Mouse (Mus musculus): ENCODE data around the gene Krt17. TPM values are rescaled to one million over a fixed set of nuclear protein-coding genes. Genes with fewer than 3 reads are reported as not detected.
"Not testable (repeated sequence)": the region's sequence is repeated elsewhere in the genome, so short reads cannot be mapped to it uniquely, and the experiment has no call there.

Gene Krt17
- polyA plus RNA-seq, 1 experiment from 2014 or later, result 161 TPM

DNA sequence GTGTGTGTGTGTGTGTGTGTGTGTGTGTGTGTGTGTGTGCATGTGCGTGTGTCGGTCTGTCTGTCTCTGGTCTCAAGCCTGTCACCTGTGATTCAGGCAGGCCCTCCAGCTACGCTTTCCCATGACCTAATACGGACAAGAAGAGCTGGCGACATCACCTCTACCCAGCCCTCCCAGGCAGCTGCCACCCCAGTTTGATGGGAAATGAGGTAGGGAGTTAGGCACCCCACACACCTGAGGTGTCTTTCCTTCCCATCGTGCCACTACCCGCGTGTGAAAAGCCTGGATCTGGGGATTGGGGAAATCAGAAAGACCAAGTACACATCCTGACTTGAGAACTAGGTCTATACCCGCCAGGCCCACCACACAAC is 391 bp upstream of the Krt17 start:
- no peak overlapping the region for H3K9ac ChIP-seq
- H3K4me3 ChIP-seq, result no peak overlapping the region
- no peaks in the 10 kb centered on the region; the same call in 1 of the 2 replicates for H3K27me3 ChIP-seq
- WGBS, result 72% methylated on average over 9 of the region's 9 CpGs
- H3K27ac ChIP-seq, result peak overlapping the region; percentile 74
- no peaks in the 10 kb centered on the region for H3K36me3 ChIP-seq
- H3K9me3 ChIP-seq, result no peaks in the 10 kb centered on the region
- no peak for ATAC-seq (ENCODE audit: insufficient number of reproducible peaks, insufficient read depth, low FRiP score, low TSS enrichment, low read depth)
- H3K4me2 ChIP-seq, result no peak overlapping the region
- peaks cover 16% of the 10 kb centered on the region; the same call in 1 of the 2 replicates for H3K4me1 ChIP-seq

DNA sequence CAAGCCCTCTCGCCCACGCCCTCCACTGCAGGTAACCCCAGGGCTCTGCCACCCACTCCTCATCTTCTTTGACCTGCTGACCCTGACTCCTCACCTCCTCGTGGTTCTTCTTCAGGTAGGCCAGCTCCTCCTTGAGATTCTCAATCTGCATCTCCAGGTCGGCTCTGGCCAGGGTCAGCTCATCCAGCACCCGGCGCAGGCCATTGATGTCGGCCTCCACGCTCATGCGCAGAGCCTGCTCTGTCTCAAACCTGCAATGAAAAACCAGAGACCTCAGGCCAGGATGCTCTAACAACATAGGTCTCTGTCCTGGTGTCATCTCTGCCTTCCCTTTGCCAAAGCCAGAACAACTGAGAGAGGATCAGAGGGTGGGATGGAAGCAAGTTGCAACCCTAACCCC is 1.8 kb downstream of the Krt17 start:
- H3K9ac ChIP-seq, result no peak overlapping the region
- no peaks in the 10 kb centered on the region; the same call in 1 of the 2 replicates for H3K27me3 ChIP-seq
- H3K4me3 ChIP-seq, result no peak overlapping the region
- no peak for ATAC-seq (ENCODE audit: insufficient number of reproducible peaks, insufficient read depth, low FRiP score, low TSS enrichment, low read depth)
- no peaks in the 10 kb centered on the region for H3K36me3 ChIP-seq
- WGBS, result 87% methylated on average over 9 of the region's 9 CpGs
- peaks cover 16% of the 10 kb centered on the region; the same call in 1 of the 2 replicates for H3K4me1 ChIP-seq
- H3K9me3 ChIP-seq, result no peaks in the 10 kb centered on the region
- 0 out of 2 replicates have a peak overlapping the region, but pooled peaks have one; percentile 21 for H3K4me2 ChIP-seq
- H3K27ac ChIP-seq, result no peak overlapping the region

GRCm38 (mm10) chr11:100257967-100258366 is 2.9 kb downstream of the Krt17 start:
- no peak for ATAC-seq (ENCODE audit: insufficient number of reproducible peaks, insufficient read depth, low FRiP score, low TSS enrichment, low read depth)
- Histone ChIP-seq H3K9me3 (no peaks in the 10 kb centered on the region), H3K9ac (no peak overlapping the region), H3K4me1 (peaks cover 14% of the 10 kb centered on the region; the same call in 1 of the 2 replicates), H3K27ac (no peak overlapping the region), H3K36me3 (no peaks in the 10 kb centered on the region), H3K27me3 (no peaks in the 10 kb centered on the region; the same call in 1 of the 2 replicates), H3K4me3 (no peak overlapping the region), H3K4me2 (no peak overlapping the region)
- 72% methylated on average over 1 of the region's 1 CpGs for WGBS

GRCm38 (mm10) chr11:100255514-100255913 is 5.3 kb downstream of the Krt17 start:
- 94% methylated on average over 6 of the region's 6 CpGs for WGBS

DNA sequence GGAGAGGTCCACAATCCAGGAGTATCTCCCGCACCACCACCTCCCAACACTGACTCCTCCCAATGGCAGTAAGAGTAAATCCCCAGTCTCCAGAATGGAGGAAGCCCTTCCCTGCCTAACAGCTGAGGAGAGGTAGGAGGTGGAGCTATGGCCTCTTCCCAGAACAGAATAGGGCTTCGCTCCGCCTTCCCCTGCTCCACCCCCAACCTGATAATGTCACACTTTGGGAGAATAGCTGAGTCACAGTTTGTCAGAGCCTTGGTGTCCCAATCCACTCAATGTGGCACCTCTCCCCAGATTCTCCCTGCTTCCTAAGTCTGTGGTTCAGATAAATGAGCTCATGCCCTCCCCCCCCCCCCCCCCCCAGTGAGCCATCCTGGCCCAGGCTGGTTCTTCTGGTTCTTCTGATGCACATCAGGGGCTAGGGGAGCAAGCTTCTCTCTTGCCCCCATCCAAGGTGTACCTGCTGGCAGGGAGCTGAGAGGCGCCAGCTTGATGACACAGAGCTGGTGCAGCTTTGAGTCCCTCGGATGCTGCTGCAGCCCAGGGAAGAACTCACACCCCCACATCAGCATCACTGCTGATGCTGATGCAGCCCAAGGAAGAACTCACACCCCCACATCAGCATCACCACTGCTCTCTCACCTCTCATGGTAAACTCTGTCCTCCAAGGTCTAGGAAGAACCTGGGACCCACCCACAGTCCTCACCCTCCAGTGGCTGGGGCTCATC is 6.3 kb downstream of the Krt17 start:
- no peaks in the 10 kb centered on the region for H3K27me3 ChIP-seq
- H3K9me3 ChIP-seq, result no peaks in the 10 kb centered on the region
- no peaks in the 10 kb centered on the region for H3K4me1 ChIP-seq
- H3K4me2 ChIP-seq, result no peak overlapping the region
- H3K4me3 ChIP-seq, result no peak overlapping the region
- no peak overlapping the region for H3K27ac ChIP-seq
- no peak for ATAC-seq (ENCODE audit: insufficient number of reproducible peaks, insufficient read depth, low FRiP score, low TSS enrichment, low read depth)
- H3K36me3 ChIP-seq, result no peaks in the 10 kb centered on the region
- WGBS, result 67% methylated on average over 5 of the region's 5 CpGs
- no peak overlapping the region for H3K9ac ChIP-seq

More at GRCm38 (mm10) chr11:100255514-100255913, 5.3 kb downstream of the Krt17 start:
- Histone ChIP-seq H3K27ac (no peak overlapping the region), H3K4me2 (no peak overlapping the region), H3K36me3 (no peaks in the 10 kb centered on the region), H3K9ac (no peak overlapping the region), H3K9me3 (no peaks in the 10 kb centered on the region), H3K4me1 (0 out of 2 replicates have a peak, but pooled peaks cover 1% of the 10 kb centered on the region), H3K4me3 (no peak overlapping the region), H3K27me3 (no peaks in the 10 kb centered on the region)
- ATAC-seq (ENCODE audit: insufficient number of reproducible peaks, insufficient read depth, low FRiP score, low TSS enrichment, low read depth), result no peak

GRCm38 (mm10) chr11:100248852-100249465 is 11.9 kb downstream of the Krt17 start, which contains the start of gene Krt16:
Krt16 (minus strand) TSS chr11:100248902.
- Histone ChIP-seq H3K4me1 (no peaks in the 10 kb centered on the region), H3K9ac (no peak within 1 kb of the TSS), H3K9me3 (no peaks in the 10 kb centered on the region), H3K4me3 (no peak within 1 kb of the TSS), H3K4me2 (no peak within 1 kb of the TSS), H3K27ac (no peak within 1 kb of the TSS), H3K36me3 (no peaks in the 10 kb centered on the region), H3K27me3 (no peaks in the 10 kb centered on the region)
- no peak for ATAC-seq (ENCODE audit: insufficient number of reproducible peaks, insufficient read depth, low FRiP score, low TSS enrichment, low read depth)
- WGBS, result 78% methylated on average over 7 of the region's 7 CpGs

GRCm38 (mm10) chr11:100246471-100246870 is 14.4 kb downstream of the Krt17 start:
- not testable (repeated sequence) for H3K9ac ChIP-seq; H3K4me3 ChIP-seq; H3K9me3 ChIP-seq; ATAC-seq (ENCODE audit: insufficient number of reproducible peaks, insufficient read depth, low FRiP score, low TSS enrichment, low read depth); H3K27ac ChIP-seq; H3K4me2 ChIP-seq; H3K36me3 ChIP-seq; H3K27me3 ChIP-seq; H3K4me1 ChIP-seq
- WGBS, result 80% methylated on average over 7 of the region's 7 CpGs

- H3K4me3 ChIP-seq; ATAC-seq (ENCODE audit: insufficient number of reproducible peaks, insufficient read depth, low FRiP score, low TSS enrichment, low read depth); H3K9ac ChIP-seq; H3K36me3 ChIP-seq; H3K27ac ChIP-seq; H3K27me3 ChIP-seq; H3K4me1 ChIP-seq; H3K4me2 ChIP-seq: not testable (repeated sequence)
- WGBS, result 86% methylated on average over 4 of the region's 4 CpGs
- peaks cover 10% of the 10 kb centered on the region; the same call in 1 of the 2 replicates for H3K9me3 ChIP-seq
Measured at GRCm38 (mm10) chr11:100240272-100240671, 20.6 kb downstream of the Krt17 start.

GRCm38 (mm10) chr11:100221741-100222140 is 39.1 kb downstream of the Krt17 start:
- Histone ChIP-seq H3K4me3 (no peak overlapping the region), H3K36me3 (no peaks in the 10 kb centered on the region), H3K4me2 (no peak overlapping the region), H3K9me3 (peaks cover 5% of the 10 kb centered on the region), H3K9ac (no peak overlapping the region), H3K4me1 (no peaks in the 10 kb centered on the region), H3K27ac (no peak overlapping the region), H3K27me3 (no peaks in the 10 kb centered on the region)
- 0 out of 2 replicates have a peak, but pooled peaks have one; percentile 3 for ATAC-seq (ENCODE audit: insufficient number of reproducible peaks, insufficient read depth, low FRiP score, low TSS enrichment, low read depth)
- 63% methylated on average over 8 of the region's 8 CpGs for WGBS

GRCm38 (mm10) chr11:100219304-100219703 is 41.5 kb downstream of the Krt17 start:
- ATAC-seq (ENCODE audit: insufficient number of reproducible peaks, insufficient read depth, low FRiP score, low TSS enrichment, low read depth), result no peak
- no peak overlapping the region for H3K4me3 ChIP-seq
- WGBS, result 84% methylated on average over 4 of the region's 4 CpGs

GRCm38 (mm10) chr11:100208542-100208941 is 52.3 kb downstream of the Krt17 start:
- H3K4me2 ChIP-seq, result peak overlapping the region; percentile 11; the same call in 1 of the 2 replicates
- no peaks in the 10 kb centered on the region for H3K36me3 ChIP-seq
- no peaks in the 10 kb centered on the region for H3K9me3 ChIP-seq
- no peak overlapping the region for H3K4me3 ChIP-seq
- no peaks in the 10 kb centered on the region for H3K4me1 ChIP-seq
- ATAC-seq (ENCODE audit: insufficient number of reproducible peaks, insufficient read depth, low FRiP score, low TSS enrichment, low read depth), result no peak
- WGBS, result 43% methylated on average over 6 of the region's 6 CpGs
- H3K27me3 ChIP-seq, result no peaks in the 10 kb centered on the region
- no peak overlapping the region for H3K9ac ChIP-seq
- H3K27ac ChIP-seq, result peak overlapping the region; percentile 75

More at GRCm38 (mm10) chr11:100219304-100219703, 41.5 kb downstream of the Krt17 start:
- no peak overlapping the region for H3K27ac ChIP-seq
- no peak overlapping the region for H3K9ac ChIP-seq
- H3K36me3 ChIP-seq, result no peaks in the 10 kb centered on the region
- H3K9me3 ChIP-seq, result no peaks in the 10 kb centered on the region
- H3K4me1 ChIP-seq, result no peaks in the 10 kb centered on the region
- H3K27me3 ChIP-seq, result no peaks in the 10 kb centered on the region
- H3K4me2 ChIP-seq, result no peak overlapping the region

DNA sequence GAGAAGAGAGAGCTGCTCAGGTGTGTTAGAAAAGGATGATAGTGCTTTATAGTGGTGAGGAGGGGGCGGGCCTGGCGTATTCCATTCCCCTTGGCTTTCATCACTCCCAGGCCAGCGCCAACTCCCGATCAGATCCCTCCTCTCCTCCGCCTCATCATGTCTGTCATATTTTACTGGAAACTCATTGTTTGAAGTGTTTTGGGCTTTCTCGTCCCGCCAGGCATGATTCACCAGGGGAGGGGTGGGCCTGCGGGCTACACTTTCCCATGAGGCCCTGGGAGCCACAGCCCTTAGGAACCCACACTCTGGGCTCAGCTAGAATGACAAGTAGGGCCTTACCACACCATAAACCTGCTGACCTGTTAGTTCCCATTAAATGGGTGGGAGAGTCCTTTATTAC is 53.3 kb downstream of the Krt17 start, which contains the start of gene Krt14:
Krt14 (minus strand) TSS at position 51 of the 400 bp plus-strand sequence.
- ATAC-seq (ENCODE audit: insufficient number of reproducible peaks, insufficient read depth, low FRiP score, low TSS enrichment, low read depth), result no peak
- Histone ChIP-seq H3K9ac (peak within 1 kb of the TSS; percentile 55), H3K9me3 (no peaks in the 10 kb centered on the region), H3K27ac (peak within 1 kb of the TSS; percentile 75), H3K36me3 (no peaks in the 10 kb centered on the region), H3K4me3 (peak within 1 kb of the TSS; percentile 31), H3K27me3 (no peaks in the 10 kb centered on the region), H3K4me2 (peak within 1 kb of the TSS; percentile 35), H3K4me1 (no peaks in the 10 kb centered on the region)
- WGBS, result 71% methylated on average over 8 of the region's 8 CpGs
